Mouse (Mus musculus) MEL-GATA-1-ER (cell line): ENCODE data around the gene Nedd9.

Experiments used
- DNase-seq: peaks from one replicate; pipeline ENCODE4 v3.0.0-alpha.2; 2012; ENCODE audit warnings: low read depth; ENCODE audit errors: extremely low read depth

The Nedd9 gene

DNA sequence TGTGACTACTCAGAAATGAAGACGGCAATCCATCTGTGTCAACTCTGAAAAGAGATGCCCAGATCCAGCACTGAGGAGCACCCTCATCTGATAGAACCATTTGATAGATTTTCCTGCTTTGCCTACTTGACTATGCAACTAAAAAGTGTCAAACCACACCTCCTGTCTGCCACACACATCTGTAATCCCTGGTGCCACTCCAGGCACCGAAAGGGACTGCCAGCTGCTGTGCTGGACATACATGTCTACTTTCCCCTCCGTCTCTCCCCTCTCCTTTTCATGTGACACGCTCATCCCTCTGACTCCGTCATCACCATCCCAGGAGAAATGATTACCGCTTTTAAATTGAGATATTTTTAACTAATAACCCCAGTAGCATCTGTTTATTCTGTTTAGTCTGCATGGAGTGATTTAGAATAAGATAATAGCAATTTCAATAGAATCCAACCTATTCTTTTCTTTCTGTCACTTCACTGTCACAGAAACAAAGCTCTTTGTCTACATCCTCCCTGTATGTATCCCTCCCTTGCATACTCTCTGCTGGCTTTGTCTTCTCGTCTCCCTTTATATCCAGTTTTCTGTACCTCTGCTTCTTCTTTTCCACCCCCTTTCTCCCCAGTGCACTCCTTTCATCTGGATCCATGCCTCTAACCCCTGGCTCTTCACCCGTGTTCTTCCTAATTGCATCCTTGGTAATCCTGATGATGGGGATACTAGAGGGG is 5.0 kb upstream of the Nedd9 start:
- DNase-seq: no peak

DNA sequence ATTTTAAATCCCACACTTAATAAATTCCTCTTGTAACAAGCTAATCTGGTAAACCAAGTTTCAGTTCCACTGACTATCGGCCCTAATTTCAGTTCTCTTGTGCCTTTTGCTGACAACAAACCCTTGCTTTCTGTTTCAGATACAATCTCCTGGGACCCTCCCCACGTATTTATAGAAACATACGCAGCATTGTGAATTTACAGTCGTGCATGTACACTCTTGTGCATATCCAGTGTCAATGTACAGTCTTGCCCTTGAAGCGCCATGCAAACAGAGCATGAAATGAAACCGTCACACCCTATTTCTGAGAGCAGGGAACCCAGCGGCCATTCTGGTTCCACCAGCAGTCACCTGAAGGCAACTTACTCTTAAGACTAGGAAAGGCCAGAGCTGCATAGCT is 4.4 kb upstream of the Nedd9 start:
- no peak for DNase-seq

DNA sequence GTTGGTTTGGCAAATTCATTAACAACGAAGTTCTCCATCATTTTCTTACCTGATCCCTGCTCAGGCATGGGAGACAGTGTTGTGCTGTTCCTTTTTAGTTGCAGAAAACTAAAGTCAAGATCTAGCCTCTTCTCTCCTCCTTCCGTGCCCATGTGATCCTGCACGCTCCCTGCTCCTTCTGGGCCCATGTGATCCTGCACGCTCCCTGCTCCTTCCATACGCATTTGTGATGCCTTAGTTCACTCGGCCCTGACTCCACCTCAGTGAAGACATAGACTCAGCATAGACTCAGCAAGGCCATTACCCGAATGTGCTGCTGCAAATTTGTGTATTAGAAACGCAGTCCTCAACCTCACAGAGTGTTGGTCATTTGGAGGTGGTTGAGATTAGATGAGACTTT is 3.1 kb upstream of the Nedd9 start:
- DNase-seq: no peak

DNA sequence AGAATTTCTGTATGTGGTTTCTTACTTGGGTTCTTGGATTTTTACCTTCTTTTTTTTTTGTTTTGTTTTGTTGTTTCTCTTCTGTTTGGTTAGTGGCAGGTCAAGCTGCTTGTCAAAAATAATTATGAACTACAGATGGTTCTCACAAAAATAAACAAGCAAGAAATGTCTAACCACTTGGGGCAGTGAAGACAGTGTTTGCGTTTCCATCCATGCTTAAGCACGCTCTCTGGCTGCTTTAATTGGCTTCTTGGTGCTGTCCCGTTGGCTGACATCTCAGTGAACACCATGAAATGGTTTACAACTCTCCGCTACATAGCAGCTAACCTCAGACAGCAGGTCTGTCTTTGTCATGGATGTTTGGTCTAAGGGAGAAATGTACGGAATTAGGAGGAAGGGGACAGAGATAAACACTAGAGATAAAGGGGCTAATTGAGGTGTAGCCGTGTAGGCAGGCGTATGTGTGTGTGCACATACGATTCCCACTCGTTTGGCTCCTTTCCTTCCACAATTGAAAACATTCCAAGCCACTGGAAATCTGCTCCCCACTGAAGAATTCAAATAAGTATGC is 2.6 kb upstream of the Nedd9 start:
- DNase-seq: no peak

DNA sequence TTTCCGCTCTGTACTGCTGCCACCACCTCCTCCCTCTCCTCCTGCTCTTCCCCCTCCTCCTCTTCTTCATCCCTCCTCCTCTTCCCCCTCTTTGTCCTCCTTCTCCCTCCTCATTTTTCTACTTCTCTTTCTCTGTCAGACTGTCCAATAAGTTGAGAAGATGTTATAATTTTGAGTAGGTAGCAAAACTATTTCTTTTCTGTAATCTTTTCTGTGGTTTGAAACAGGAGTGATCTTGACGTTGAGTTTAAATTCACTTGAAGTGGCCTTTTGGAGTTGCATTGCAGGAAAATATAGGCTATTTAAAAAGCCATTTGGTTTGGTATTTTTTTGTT is 214 bp upstream of the Nedd9 start:
- DNase-seq: no peak

DNA sequence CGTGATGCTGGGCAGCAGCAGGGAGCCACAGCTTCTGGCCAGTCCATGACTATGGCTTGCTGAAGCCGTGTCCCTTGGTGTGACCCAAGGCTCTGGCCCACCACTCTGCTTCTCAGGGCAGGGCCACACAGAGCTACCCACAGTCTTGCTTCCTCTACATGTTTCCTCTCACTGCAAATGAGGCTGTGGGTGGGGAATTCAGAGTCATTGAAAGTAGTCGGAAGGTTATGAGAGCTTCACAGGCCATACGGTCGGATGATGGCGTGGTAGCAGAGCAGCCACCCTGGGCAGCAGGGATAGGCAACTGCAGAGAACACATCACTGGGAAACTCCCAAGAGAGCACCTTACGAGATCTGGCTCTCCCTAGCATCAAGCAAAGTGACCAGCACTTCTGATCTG is 3.2 kb downstream of the Nedd9 start:
- DNase-seq: no peak

DNA sequence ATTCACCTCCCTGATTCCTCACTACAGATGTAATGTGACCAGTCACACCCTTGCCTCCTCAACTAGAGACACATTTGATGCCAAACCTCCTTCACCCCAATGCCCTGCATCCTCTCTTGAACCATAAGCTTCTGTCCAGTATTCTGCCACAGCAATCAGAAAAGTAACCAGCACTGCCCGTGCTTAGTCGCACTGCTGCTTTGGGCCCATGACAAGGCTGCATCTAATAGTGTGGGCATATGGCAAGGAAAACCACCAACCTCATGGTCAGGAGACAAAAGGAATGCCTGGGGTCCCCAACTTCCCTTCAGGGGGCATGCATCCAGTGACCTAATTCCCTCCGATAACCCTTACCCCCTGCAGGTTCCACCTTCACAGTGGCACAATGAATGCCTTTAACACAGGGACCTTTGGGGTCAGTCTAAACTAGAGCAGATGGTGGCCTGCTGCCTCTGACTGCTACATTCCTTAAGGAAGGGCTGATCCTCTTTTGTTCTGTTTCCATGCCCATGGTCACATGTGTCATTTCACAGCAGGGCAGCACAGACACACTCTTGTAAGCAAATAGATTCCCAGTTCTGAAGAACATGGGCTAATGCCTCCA is 4.7 kb downstream of the Nedd9 start:
- no peak for DNase-seq

DNA sequence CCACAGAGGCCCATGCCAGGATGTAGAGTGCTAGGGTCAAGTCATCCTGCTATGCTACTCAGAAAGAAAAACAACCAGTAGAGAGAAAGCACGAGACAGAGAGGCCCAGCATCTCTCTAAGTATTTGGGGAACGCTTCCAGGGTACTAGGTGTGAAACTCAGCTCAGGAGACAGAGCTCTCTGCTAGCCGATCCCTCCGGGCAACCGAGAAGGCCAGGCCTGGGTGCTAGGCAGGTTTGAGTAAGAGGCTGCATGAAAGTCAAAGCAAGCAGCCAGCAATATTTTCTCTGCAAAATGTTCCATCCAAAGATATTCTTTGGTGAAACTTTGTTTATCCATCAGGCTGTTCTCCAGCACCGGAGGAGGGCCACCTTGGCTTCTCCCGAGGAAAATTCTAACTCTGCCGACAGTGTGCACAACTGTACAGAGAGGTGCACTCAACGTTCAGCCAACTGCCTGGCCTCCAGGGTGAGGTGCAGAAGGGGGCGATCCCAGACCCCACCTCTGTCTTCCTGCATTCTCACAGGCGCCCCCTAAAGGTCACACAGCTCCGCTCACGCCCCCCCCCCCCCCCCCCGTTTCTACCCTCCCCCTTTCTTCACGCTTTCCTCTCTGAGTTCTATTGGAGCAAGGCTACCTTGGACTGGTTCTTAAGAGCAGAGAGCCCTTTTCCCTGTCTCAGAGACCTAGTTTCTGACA is 7.3 kb downstream of the Nedd9 start:
- no peak for DNase-seq

DNA sequence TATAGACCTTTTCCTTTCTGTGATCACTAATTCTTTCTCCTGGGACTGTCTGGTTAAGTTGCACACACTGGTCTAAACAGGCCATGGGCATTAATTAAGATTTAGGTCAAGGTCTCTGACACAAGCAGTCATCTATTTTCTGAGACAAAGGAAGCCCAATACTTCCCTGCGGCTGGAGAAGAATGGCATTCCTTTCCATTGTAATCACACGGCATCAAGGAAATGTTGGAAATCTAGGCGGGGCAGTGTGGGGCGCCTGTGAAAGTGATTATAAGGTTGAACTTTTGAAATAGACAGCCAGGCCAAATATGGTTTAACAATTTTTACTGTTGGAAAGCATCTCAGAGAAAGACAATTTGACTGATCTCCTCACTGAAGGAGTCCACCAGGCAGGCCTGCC is 10.9 kb downstream of the Nedd9 start:
- DNase-seq: no peak

DNA sequence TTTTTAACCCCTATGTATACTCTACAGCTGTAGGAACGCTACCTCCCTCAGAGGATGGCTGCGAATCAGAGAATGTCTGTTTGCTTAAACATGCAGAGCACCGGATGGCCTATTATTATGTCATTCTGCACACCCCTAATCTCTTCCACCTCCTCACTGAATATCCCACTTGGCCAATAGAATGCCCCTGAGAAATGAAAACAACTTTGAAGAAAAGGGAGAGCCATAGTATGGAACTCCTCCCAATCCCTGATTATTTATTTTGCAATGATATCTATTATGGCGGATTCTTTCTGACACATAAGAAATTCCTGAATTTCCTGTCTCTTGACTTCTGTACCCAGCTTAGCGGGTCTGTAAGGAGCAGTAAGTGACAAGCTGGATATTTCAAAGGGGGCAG is 12.8 kb downstream of the Nedd9 start:
- DNase-seq: no peak

DNA sequence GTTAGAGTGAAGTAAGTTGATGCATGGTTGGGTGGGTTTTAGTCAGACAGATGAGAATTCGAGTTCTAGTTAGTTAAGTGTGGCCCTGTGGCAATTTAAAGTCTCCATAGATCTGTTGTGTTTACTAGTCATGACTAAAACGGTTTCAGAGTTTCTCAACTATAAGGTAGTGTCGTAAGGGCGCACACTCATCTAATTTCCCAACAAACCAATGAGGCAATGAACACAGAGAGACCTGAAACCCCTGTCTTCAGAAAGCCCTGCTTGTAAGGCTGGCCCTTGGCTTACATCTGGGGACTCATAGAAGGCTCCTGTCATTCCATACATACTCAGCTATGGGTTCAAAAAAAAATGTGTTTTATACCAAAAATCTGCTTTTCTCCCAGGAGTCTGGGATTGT is 13.7 kb downstream of the Nedd9 start:
- DNase-seq: no peak

DNA sequence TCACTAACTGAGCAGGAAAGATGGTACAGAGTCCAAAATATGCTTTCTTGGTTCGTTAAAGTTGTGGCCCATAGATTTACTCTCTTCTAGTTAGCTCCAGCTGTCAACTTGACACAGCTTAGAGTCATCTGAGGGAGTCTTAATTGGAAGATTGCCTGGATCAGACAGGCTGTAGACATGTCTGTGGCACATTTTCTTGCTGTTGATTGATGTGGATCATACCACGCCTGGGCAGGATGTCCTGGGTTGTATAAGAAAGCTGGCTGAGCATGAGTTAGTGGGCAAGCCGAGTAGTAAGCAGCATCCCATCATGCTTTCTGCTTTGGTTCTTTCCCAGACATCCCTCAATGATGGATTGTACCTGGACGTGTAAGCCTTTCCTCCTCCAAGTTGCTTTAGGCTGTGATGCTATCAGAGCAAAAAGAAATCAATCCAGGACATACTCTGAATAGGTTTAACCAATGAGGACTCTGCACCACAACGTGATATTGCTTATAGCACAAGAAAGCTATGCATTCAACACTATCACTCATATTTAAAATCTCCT is 14.2 kb downstream of the Nedd9 start:
- DNase-seq: no peak

DNA sequence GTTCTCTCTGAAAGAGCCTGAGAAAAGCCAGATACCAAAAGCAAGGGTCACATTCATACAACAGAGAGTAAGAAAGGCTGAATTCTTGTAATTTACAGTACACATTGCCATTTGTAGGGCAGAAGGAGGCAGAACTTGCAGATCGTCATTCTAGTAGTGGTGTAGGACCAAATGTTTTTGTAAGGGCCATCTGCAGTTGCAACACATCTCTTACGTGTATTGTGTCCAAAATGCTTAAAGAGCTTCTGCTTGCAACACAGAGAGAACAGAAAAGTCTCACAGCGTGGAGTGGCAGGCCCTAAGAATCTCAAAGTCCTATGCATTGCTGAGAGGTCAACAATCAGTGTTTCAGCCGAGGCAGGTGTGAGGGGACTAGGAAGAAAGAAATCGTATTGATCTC is 18.9 kb downstream of the Nedd9 start:
- DNase-seq: no peak

DNA sequence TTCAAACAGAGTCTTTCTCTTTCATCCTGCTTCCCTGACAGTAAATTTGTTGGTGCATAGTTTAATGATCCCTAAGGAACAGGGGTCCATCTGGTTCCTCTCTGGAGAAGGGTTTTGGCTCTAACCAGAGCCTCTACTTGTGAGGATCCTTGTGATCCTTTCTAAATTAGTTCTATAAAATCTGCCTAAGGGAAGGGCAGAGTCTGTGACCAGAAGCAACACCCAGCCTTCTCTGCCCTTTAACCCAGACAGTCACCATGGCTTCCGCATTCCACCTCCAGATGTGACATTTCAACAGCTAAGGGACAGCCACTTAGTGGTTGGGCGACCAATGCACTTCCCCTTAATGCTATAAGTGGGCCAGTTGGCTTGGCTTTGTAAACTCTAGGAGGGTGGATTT is 20.1 kb downstream of the Nedd9 start:
- DNase-seq: no peak

DNA sequence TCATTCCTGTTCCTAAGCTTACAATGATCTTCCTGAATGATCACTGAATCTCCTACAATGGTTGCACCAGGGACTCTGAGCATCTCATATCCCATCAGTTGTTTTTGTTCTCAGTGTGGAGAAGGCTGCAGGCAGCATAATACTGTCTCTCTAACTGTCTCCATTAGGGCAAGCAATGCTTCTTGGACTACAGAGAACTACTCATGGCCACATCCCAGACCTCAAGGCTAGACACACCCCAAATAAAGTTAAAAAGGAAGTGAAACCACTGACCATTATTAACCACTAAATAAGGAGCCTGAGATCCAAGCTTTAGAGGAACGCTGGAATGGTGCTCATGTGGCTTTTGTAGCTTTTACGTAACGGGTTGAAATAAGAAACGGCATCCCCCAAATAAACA is 20.5 kb downstream of the Nedd9 start:
- no peak for DNase-seq

DNA sequence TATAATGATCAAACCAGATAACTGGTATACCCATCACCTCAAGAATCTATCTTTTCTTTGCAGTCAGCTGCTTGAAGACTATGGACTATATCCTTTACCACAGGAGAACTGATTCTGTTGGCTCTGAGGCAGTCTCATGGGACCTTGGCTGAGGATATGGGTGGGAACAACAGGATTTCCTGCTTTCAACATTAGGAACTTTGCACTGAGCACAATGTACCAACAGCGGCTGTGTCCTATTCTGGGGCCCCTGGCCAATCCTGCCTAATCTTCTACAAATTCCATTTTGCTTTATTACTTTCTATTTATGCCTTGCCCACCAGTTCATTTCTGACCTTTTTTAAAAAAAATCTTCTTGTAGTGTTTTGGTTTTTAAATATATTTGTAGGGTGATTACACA is 21.0 kb downstream of the Nedd9 start:
- DNase-seq: no peak

DNA sequence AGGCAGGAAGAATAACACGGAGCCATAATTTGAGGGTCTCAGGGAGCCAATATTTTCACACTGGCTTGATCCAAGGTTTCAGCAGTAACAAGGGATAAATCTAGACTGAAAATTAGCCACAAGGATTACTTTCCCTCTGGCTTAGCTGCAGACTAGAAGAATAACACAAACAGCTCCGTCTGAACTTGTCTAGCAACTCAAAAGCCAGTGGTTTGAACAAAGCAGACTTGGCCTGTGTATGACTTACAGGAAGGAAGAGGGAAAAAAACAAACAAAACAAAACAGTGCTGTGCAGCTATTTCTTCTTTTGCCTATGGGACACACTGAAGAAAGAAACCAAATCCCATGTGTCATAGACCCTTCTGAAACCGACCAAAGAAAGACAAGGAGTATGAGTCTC is 25.7 kb downstream of the Nedd9 start:
- DNase-seq: no peak

DNA sequence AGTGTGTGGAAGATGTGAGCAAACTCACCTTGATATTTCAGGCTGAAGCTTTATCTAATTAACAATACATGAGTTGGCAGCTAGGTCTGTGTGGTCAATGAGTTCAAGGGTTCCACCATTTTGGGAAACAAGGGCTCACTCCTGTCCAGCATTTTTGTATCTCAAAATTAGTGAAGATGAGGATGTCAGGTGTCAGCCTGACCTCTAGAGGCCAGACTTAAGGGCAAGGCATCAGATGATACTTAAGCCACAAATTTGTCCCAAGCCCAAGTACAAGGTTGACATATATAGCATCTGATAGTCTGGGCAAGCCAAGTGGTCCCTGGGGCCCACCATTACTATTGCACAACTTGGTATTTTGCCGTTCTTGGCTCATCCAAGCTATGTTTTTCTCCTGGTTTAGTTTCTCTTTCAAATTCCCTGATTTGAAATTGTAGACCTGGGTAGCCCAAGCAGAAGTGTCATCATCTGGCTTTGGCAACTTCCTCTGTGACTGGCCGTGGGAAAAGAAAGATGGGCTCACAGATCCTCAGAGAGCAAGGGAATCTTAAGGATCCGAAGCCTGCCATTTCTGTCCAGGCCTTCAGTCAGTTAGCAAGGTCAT is 27.4 kb downstream of the Nedd9 start:
- DNase-seq: no peak

DNA sequence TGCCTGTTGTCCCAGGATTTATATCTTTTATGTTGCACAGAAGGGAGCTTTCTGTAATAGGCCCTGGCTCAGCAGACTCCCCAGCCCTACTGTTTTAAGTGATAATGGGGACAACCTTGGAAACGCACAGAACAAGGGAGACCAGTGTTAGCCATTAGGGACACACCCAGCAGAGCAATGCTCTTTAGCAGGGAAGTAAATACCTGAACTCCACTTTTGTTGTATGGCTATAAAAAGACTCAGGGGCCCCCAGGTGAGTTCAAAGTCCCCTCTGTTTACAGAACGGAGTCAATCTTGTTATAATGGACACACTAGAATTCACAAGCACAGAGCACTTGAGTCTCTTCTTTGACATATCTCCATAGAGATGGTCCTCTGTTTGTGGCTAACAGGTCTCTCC is 28.5 kb downstream of the Nedd9 start:
- no peak for DNase-seq

DNA sequence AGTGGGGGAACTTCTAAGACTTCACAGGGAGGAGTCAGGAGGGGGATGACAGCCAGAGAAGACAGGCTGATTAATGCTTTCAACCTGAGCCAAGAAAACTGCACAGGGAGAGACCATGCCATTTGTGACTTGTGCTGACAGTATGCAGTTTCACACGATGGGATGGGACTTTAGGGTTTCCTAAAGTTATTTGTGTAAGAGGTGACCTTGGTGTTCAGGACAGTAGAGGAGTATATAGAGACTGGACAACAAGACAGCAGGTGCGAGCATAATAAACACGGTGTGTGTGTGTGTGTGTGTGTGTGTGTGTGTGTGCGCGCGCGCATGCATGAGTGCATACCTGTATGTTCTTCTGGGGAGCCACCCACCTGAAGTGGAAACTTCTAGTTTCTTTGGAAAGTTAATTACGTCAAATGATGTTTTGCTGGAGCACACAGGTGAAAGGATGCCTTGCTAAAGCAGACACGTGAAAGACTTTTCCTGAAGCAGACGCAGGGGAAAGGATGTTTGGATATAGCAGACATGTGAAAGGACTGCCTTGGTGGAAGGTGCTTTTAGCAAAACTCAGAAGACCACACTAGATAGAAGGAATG is 29.3 kb downstream of the Nedd9 start:
- no peak for DNase-seq

DNA sequence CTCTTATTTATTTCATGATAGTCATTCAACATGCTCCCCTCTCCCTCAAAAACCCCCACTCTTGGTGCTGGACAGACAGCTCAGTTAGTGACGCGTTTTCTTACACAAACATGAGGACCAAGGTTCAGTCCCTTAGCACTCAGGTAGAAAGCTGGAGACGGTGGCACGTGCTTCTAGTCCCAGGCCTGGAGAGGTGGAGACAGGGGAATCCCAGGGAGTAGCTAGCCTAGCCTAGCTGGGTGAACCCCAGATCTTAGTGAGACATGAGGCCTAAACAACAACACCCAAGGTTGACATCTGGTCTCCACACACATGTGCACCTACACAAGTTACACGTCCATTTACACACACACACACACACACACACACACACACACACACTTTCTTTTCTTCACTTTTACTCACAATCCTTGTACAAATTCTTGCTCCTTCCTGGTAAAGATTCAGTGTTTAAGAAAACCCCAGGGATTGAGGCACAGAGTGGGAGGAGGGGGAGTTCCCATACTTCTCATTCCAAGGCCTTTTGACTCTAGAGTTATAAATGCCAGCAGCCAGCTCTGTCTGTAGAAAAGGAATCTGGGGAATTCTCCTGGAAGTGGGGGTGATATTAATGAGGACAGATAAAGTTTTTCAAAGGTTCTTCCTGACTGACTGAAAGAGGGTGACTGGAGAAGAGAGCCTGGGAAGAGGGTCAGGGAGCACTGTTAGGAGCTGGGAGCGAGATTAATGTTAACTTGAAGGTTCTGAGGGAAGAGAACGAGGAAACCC is 29.9 kb downstream of the Nedd9 start:
- no peak for DNase-seq
